Mouse (Mus musculus) heart, embryonic 15.5 days (tissue): Measurements from ENCODE around the gene Ctsk. TPM values are rescaled to one million over a fixed set of nuclear protein-coding genes. Genes with fewer than 3 reads are reported as not detected.

Source experiments
- ATAC-seq: fragments of 200-750 bp; cut with Nextera tagmentation; replicated peaks from 2 replicates; pipeline ENCODE4 v1.8.0; 2017; ENCODE audit warnings: low read depth, moderate TSS enrichment; ENCODE audit not compliant: insufficient number of reproducible peaks, insufficient read depth, low FRiP score
- H3K27ac ChIP-seq: fragments of 300-500 bp; sonication (generic); 2 replicates; pipeline ENCODE4 v1.5.1; 2015; ENCODE audit warnings: mild to moderate bottlenecking, inconsistent platforms
- H3K27me3 ChIP-seq: fragments of 300-500 bp; sonication (generic); 2 replicates; pipeline ENCODE4 v1.6.1; 2015; ENCODE audit warnings: inconsistent platforms
- H3K36me3 ChIP-seq: fragments of 300-500 bp; sonication (generic); 2 replicates; pipeline ENCODE4 v1.6.1; 2015; ENCODE audit warnings: mild to moderate bottlenecking, inconsistent platforms
- H3K4me1 ChIP-seq: fragments of 300-500 bp; sonication (generic); replicated peaks from 2 replicates; pipeline ENCODE4 v1.6.1; 2015; ENCODE audit warnings: inconsistent platforms
- H3K4me2 ChIP-seq: fragments of 300-500 bp; sonication (generic); 2 replicates; pipeline ENCODE4 v1.6.1; 2015; ENCODE audit warnings: inconsistent platforms, mild to moderate bottlenecking, moderate library complexity
- H3K4me3 ChIP-seq: fragments of 300-500 bp; sonication (generic); 2 replicates; pipeline ENCODE4 v1.5.1; 2015; ENCODE audit warnings: mild to moderate bottlenecking, inconsistent platforms
- H3K9ac ChIP-seq: fragments of 300-500 bp; sonication (generic); 2 replicates; pipeline ENCODE4 v1.6.1; 2015; ENCODE audit warnings: mild to moderate bottlenecking, inconsistent platforms
- H3K9me3 ChIP-seq: fragments of 300-500 bp; sonication (generic); replicated peaks from 2 replicates; pipeline ENCODE4 v1.6.1; 2016; ENCODE audit warnings: inconsistent platforms
- WGBS: fragments of 180-500 bp; shearing (Covaris S2); methylation state at CpG from one replicate; pipeline ENCODE4 v1.1.7; 2015; ENCODE audit warnings: mixed read lengths; 5-methylcytosine and 5-hydroxymethylcytosine counted together
- polyA plus RNA-seq: library from polyadenylated mRNA; unstranded; fragments of >200 nt; fragmentation: Nextera tagmentation; extraction: Ambion mirVana; gene quantifications from 2 replicates; pipeline ENCODE4 v1.2.1, GENCODE M21; 2015

Ctsk gene
- polyA plus RNA-seq, 1 experiment from 2014 or later = 15.9 TPM

GRCm38 (mm10) chr3:95498229-95498628 lies 827 bp upstream of the Ctsk start:
- peak overlapping the region; percentile 32 for H3K27ac ChIP-seq
- peaks cover 34% of the 10 kb centered on the region for H3K36me3 ChIP-seq
- peaks cover 10% of the 10 kb centered on the region for H3K4me1 ChIP-seq
- no peak overlapping the region for H3K4me2 ChIP-seq
- no peaks in the 10 kb centered on the region for H3K9me3 ChIP-seq
- ATAC-seq = peak; percentile 67
- H3K9ac ChIP-seq = no peak overlapping the region
- 40% methylated on average over 2 of the region's 2 CpGs for WGBS
- no peak overlapping the region for H3K4me3 ChIP-seq
- no peaks in the 10 kb centered on the region for H3K27me3 ChIP-seq

DNA sequence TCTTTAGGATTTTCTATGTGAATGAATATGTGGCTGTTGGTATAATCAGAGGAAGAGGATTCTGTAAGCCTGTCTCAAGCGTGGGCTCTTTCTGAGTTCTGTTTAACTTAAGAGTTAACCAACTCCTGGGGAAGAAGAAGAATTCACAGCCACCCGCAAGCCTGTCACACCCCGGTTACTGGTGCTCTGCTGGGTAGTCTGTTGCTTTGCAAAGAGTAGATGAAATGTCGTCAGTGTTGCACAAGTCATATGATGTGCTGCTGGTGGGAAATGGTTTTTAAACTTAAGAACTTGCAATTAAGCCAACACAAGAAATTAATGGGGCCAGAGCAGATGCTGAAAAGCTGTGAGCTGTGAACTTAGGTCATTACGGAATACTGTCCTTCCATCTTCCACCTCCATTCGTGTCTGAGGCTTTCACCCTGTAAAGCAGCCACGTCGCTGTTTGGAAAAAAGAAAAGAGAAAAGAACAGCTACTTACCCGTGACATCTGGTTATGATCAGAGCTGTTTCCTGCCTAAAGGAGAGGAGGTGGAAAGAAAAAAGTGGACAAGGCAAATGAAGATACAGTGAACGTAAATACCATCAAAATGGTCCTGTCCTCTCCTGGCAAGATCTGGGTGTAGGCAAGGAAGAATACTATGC lies 562 bp downstream of the Ctsk start:
- Histone ChIP-seq H3K9ac (no peak overlapping the region), H3K9me3 (no peaks in the 10 kb centered on the region), H3K4me1 (peaks cover 10% of the 10 kb centered on the region), H3K36me3 (peaks cover 21% of the 10 kb centered on the region), H3K4me3 (peak overlapping the region; percentile 34), H3K4me2 (peak overlapping the region; percentile 46), H3K27ac (0 out of 2 replicates have a peak overlapping the region, but pooled peaks have one; percentile 32), H3K27me3 (no peaks in the 10 kb centered on the region)
- ATAC-seq = no peak
- WGBS = 36% methylated on average over 10 of the region's 10 CpGs

GRCm38 (mm10) chr3:95502312-95502711 lies 3.3 kb downstream of the Ctsk start:
- no peaks in the 10 kb centered on the region for H3K9me3 ChIP-seq
- no peak for ATAC-seq
- H3K4me2 ChIP-seq = no peak overlapping the region
- no peaks in the 10 kb centered on the region for H3K36me3 ChIP-seq
- WGBS = 65% methylated on average over 2 of the region's 2 CpGs
- H3K4me1 ChIP-seq = peaks cover 10% of the 10 kb centered on the region
- no peak overlapping the region for H3K4me3 ChIP-seq
- H3K9ac ChIP-seq = no peak overlapping the region
- H3K27me3 ChIP-seq = no peaks in the 10 kb centered on the region
- no peak overlapping the region for H3K27ac ChIP-seq

DNA sequence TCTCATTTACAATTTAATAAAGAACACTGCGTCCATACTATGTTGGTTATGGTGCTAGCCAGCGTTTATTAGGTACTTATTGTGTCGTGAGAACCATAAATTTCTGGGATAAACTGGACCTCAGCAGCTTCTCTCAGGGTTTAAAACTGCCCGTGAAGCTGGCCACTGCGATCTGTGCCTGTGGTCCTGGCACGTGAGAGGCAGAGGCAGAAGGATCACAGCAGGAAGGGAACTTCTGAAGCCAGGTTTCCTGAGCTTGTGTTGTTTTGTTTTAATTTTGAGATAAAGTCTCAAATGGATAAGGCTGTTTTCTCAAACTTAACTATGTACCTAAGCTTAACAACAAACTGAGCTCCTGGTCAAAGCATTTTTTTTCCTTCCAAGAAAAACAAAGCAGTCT lies 10.3 kb downstream of the Ctsk start:
- H3K36me3 ChIP-seq = no peaks in the 10 kb centered on the region
- no peak overlapping the region for H3K9ac ChIP-seq
- no peaks in the 10 kb centered on the region for H3K4me1 ChIP-seq
- no peak overlapping the region for H3K4me3 ChIP-seq
- 55% methylated on average over 6 of the region's 6 CpGs for WGBS
- H3K9me3 ChIP-seq = no peaks in the 10 kb centered on the region
- no peaks in the 10 kb centered on the region for H3K27me3 ChIP-seq
- no peak overlapping the region for H3K4me2 ChIP-seq
- no peak overlapping the region for H3K27ac ChIP-seq
- ATAC-seq = no peak

- Histone ChIP-seq H3K4me3 (no peak overlapping the region), H3K27ac (no peak overlapping the region), H3K9me3 (no peaks in the 10 kb centered on the region), H3K4me1 (no peaks in the 10 kb centered on the region), H3K36me3 (no peaks in the 10 kb centered on the region), H3K27me3 (no peaks in the 10 kb centered on the region), H3K9ac (no peak overlapping the region), H3K4me2 (no peak overlapping the region)
- no peak for ATAC-seq
- 75% methylated on average over 9 of the region's 9 CpGs for WGBS
Observed at GRCm38 (mm10) chr3:95511611-95512180, 12.6 kb downstream of the Ctsk start.

- no peak overlapping the region for H3K27ac ChIP-seq
- WGBS = 80% methylated on average over 3 of the region's 3 CpGs
- H3K4me3 ChIP-seq = no peak overlapping the region
- no peaks in the 10 kb centered on the region for H3K9me3 ChIP-seq
- no peak for ATAC-seq
- H3K27me3 ChIP-seq = no peaks in the 10 kb centered on the region
- H3K4me2 ChIP-seq = no peak overlapping the region
- no peaks in the 10 kb centered on the region for H3K36me3 ChIP-seq
- peaks cover 6% of the 10 kb centered on the region for H3K4me1 ChIP-seq
- H3K9ac ChIP-seq = no peak overlapping the region
Observed at GRCm38 (mm10) chr3:95516614-95517041, 17.6 kb downstream of the Ctsk start.

- 18% methylated on average over 10 of the region's 10 CpGs for WGBS
- Histone ChIP-seq H3K9ac (no peak overlapping the region), H3K27ac (no peak overlapping the region), H3K27me3 (no peaks in the 10 kb centered on the region), H3K4me1 (peaks cover 6% of the 10 kb centered on the region), H3K9me3 (no peaks in the 10 kb centered on the region), H3K36me3 (no peaks in the 10 kb centered on the region), H3K4me3 (no peak overlapping the region), H3K4me2 (peak overlapping the region; percentile 8; the same call in 1 of the 2 replicates)
- ATAC-seq = no peak
Observed at GRCm38 (mm10) chr3:95517493-95517898, 18.4 kb downstream of the Ctsk start.

DNA sequence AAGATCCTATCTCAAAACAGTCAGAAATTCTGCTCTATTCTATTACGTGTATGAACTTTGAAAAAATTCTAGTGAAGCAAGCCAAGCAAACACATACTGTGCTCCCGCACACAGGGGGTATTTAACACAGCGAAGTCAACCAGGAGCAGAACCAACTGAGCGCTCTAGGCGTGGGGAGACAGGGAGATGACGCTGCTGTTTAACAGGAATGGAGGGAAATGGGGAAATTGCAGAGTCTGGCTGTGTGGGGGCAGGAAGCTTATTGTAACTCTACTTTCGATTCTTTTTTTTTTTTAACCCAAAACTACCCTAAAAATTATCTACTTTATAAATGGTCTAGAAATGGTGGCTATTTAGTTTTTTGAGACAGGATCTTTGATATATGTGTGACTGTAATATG lies 19.8 kb downstream of the Ctsk start:
- no peak for ATAC-seq

DNA sequence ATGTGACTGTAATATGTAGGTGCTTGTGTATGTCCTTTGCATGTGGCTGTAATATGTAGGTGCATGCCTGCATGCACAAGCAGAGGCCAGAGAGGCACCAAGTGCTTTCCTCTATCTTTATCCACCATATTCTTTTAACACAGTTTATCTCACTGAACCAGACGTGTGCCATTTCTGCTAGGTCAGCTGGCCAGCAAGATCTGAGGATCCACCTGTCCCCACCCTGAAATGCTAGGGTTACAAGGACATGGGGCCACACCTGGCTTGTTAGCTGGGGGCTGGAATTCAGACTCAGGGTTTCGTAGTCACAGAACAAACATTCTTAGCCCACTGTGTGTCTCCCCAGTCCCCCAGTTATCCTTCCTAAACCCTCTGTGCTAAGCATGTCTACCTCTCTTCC lies 20.3 kb downstream of the Ctsk start:
- no peaks in the 10 kb centered on the region for H3K9me3 ChIP-seq
- peaks cover 10% of the 10 kb centered on the region for H3K4me1 ChIP-seq
- WGBS = 73% methylated on average over 2 of the region's 2 CpGs
- no peak overlapping the region for H3K27ac ChIP-seq
- H3K36me3 ChIP-seq = no peaks in the 10 kb centered on the region
- no peaks in the 10 kb centered on the region for H3K27me3 ChIP-seq
- no peak overlapping the region for H3K4me2 ChIP-seq
- no peak for ATAC-seq
- no peak overlapping the region for H3K9ac ChIP-seq
- no peak overlapping the region for H3K4me3 ChIP-seq

More for the DNA sequence above, 19.8 kb downstream of the Ctsk start:
- WGBS = 76% methylated on average over 7 of the region's 7 CpGs
- H3K9ac ChIP-seq = no peak overlapping the region
- H3K27me3 ChIP-seq = no peaks in the 10 kb centered on the region
- peaks cover 10% of the 10 kb centered on the region for H3K4me1 ChIP-seq
- H3K9me3 ChIP-seq = no peaks in the 10 kb centered on the region
- H3K4me2 ChIP-seq = no peak overlapping the region
- no peaks in the 10 kb centered on the region for H3K36me3 ChIP-seq
- H3K4me3 ChIP-seq = no peak overlapping the region
- H3K27ac ChIP-seq = no peak overlapping the region

GRCm38 (mm10) chr3:95520100-95520499 lies 21.0 kb downstream of the Ctsk start:
- Histone ChIP-seq H3K27ac (no peak overlapping the region), H3K27me3 (no peaks in the 10 kb centered on the region)
- WGBS = 82% methylated on average over 3 of the region's 3 CpGs

DNA sequence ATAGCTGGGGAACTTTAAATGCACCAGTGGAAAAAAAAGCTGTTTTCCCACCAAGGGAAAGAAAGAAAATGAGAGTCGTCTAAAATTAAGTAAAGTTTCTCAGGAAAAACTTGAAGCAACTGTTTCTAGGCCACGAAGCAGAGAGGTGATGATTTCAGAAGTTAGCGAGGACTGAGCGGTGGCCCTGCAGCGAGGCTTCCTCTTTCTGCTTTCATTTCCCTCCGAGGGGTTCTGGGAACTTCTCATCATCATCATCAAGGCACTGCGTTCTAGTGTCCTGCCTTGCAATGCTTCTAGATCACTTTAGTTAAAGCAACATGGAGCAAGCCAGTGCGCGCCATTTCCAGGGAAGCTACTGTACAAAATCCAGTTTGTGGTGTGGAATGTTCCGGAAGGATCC lies 22.1 kb downstream of the Ctsk start:
- Histone ChIP-seq H3K27ac (no peak overlapping the region), H3K27me3 (no peaks in the 10 kb centered on the region), H3K4me2 (no peak overlapping the region), H3K36me3 (no peaks in the 10 kb centered on the region), H3K9ac (no peak overlapping the region), H3K4me1 (peaks cover 10% of the 10 kb centered on the region), H3K4me3 (no peak overlapping the region), H3K9me3 (no peaks in the 10 kb centered on the region)
- ATAC-seq = no peak
- 81% methylated on average over 10 of the region's 10 CpGs for WGBS

More at GRCm38 (mm10) chr3:95520100-95520499, 21.0 kb downstream of the Ctsk start:
- H3K9me3 ChIP-seq = no peaks in the 10 kb centered on the region
- no peak for ATAC-seq
- H3K4me1 ChIP-seq = peaks cover 10% of the 10 kb centered on the region
- H3K9ac ChIP-seq = no peak overlapping the region
- no peak overlapping the region for H3K4me3 ChIP-seq
- no peak overlapping the region for H3K4me2 ChIP-seq
- H3K36me3 ChIP-seq = no peaks in the 10 kb centered on the region

DNA sequence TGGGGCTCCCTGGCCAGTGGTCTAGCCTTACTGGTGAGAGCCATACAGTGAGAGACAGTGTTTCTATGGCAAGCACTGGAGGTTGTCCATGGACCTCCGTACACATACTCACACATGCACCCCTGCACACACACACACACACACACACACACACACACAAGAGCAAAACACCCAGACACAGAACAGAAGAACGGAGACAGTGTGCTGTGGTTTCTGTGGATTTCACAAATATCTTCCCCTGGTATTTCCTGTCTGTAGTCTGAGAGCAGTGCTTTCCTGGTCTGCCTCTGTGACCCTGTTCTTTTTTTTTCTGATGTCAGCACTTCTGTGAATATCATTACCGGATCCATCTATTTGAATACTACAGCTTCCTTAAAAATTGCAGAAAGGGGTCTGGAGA lies 24.6 kb downstream of the Ctsk start:
- no peak for ATAC-seq
- no peak overlapping the region for H3K4me2 ChIP-seq
- WGBS = 28% methylated on average over 3 of the region's 3 CpGs
- H3K27ac ChIP-seq = no peak overlapping the region
- H3K27me3 ChIP-seq = no peaks in the 10 kb centered on the region
- H3K9ac ChIP-seq = no peak overlapping the region
- no peak overlapping the region for H3K4me3 ChIP-seq
- H3K9me3 ChIP-seq = no peaks in the 10 kb centered on the region
- H3K4me1 ChIP-seq = 0 out of 2 replicates have a peak, but pooled peaks cover 4% of the 10 kb centered on the region
- no peaks in the 10 kb centered on the region for H3K36me3 ChIP-seq
